Mouse (Mus musculus): Measurements from ENCODE around the gene Hnrnpul2.
"Not testable (repeated sequence)": the region's sequence is repeated elsewhere in the genome, so short reads cannot be mapped to it uniquely, and the experiment has no call there.

The Hnrnpul2 gene

DNA sequence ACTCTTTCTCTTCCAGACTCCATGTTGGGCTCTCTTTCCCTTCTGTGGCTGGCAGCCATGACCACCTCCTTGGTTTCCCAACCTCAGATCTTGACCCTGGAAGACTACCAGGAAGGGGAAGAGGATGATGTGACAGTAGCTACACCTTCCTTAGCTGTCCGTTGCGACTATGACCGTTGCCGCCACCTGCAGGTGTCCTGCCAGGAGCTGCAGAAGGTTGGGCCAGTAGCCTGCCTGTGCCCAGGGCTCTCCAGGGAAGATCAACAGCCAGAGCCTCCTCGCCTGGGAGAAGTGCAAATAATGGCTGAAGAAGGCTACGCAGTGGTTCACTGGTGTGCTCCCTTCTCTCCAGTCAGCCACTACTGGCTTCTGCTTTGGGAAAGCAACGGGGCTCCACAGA, 31.8 kb downstream of the Hnrnpul2 start:
- DNase-seq (ENCODE audit: low spot score in 2 of 2): no peak

DNA sequence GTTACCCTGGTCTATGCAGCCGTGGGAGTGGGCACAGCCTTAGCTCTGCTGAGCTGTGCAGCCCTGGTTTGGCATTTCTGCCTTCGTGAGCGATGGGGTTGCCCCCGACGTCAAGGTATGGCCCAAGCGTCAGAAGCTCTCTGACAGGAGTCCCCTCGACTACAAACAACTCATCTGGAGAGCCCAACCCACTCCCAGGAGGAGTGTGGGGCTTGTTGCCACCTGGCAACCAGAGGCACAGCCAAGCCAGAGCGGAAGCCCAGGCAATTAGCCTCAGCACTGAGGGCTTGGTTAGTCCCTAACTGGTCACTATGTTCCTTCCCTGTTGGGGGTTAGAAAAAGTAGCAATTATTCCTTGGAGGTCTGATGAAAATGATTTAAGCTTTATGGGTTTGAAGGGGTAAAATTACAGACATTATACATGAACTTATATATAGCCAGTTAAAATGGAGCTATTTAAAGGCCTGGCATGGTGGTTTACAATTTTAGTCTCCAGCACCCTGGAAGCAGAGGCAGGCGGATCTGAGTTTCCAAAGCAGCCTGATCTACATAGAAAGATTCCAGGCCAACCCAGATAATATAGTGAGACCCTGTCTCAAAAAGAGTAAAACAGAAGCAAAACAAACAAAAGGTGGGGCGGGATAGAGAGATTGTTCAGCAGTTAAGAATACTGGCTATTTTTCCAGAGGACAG, 32.6 kb downstream of the Hnrnpul2 start:
- DNase-seq (ENCODE audit: low spot score in 2 of 2): no peak

DNA sequence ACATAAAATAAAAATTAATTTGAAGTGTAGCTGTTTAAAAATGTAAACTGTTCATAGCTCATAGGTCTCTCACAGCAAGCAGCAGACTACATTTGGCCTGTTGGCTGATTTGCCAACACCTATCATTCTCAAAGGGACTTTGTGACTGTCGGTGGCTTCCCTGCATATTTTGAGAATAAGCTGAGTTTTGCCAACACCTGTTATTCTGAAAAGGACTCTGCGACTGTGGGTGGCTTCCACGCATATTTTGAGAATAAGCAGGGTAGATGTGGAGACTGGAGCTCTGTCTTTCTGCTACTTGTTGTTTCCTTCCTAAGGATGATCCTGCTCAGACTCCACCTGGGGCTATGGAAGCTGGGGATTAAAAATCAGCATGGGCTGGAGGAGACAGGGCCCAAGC, 33.3 kb downstream of the Hnrnpul2 start:
- no peak for DNase-seq (ENCODE audit: low spot score in 2 of 2)

DNA sequence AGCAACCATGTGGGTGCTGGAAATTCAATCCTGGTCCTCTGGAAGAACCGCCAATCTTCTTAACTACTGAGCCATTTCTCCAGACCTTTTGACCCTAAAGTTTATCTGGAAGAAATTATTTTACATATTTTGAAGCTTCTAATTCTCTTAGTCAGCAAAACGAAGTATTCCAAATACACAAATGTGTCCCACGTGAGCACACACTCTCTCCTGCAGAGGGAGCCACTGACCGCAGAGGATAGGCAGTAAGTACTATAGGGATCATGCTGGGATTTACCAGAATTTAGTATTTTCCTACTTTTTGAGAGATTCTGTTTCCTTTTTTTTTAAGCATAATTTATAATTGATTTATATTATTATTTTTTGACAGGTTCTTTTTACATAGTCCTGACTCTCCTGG, 37.9 kb downstream of the Hnrnpul2 start:
- peak in 1 of 2 experiments; percentile 55 for DNase-seq (ENCODE audit: low spot score in 2 of 2)

DNA sequence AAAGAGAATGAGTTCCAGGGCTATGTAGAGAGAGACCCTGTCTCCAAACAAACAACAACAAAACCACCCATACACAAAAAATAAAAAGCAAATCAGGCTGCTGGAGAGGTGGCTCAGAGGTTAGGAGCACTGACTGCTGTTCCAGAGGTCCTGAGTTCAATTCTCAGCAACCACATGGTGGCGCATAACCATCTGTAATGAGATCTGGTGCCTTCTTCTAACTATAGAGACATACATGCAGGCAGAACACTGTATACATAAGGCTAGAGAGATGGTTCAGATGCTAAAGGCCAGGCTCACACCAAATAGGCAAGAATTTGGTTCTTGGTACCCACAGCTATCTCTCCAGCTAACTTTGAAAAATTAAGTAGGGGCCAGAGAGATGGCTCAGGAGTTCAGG, 39.2 kb downstream of the Hnrnpul2 start:
- peak; percentile 42 to 51 for DNase-seq (ENCODE audit: low spot score in 2 of 2)

DNA sequence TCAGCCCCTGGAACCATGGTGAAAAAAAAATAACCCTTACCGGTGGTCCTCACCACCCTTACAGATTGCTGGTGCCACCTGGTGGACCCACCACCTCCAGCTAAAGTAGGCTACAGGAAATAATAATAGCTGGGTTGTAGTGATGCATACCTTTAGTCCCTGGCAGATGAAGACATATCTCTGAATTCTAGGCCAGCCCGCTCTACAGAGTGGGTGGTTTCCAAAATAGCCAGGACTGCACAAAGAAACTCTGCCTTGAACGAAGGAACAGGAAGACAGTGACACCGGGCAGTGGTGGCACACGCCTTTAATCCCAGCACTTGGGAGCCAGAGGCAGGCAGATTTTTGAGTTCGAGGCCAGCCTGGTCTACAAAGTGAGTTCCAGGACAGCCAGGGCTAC, 44.5 kb downstream of the Hnrnpul2 start:
- no peak for DNase-seq (ENCODE audit: low spot score in 2 of 2)

DNA sequence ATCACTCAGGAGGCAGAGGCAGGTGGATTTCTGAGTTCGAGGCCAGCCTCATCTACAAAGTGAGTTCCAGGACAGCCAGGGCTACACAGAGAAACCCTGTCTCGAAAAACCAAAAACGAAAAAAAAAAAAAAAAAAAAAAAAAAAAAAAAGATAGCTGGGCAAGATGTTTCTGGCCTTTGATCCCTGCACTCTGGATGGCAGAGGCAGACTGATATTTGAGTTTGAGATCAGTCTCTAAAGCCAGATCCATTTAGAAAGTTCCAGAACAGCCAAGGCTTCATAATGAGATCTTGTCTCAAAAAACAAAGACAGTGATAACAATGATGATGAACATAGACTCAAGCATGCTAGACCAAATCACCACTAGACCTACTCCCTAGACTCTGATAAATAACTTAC, 50.6 kb downstream of the Hnrnpul2 start:
- DNase-seq (ENCODE audit: low spot score in 2 of 2): not testable (repeated sequence)

DNA sequence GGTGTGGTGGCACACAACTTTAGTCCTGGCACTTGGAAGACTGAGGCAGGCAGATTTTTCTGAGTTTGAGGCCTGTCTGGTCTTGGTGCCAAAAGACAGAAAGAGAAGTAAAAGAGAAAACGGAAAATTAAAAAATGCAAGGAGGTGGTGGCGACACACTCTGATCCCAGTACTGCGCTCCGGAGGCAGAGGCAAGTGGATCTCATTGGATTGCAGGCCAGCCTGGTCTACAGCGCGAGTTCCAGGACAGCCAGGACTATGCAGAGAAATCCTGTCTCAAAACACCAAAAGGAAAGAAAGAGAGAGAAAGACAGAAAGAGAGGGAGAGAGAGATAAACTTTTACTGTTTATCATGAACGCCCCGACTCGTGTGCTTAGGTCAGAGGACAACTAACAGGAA, 51.0 kb downstream of the Hnrnpul2 start:
- DNase-seq (ENCODE audit: low spot score in 2 of 2): no peak

DNA sequence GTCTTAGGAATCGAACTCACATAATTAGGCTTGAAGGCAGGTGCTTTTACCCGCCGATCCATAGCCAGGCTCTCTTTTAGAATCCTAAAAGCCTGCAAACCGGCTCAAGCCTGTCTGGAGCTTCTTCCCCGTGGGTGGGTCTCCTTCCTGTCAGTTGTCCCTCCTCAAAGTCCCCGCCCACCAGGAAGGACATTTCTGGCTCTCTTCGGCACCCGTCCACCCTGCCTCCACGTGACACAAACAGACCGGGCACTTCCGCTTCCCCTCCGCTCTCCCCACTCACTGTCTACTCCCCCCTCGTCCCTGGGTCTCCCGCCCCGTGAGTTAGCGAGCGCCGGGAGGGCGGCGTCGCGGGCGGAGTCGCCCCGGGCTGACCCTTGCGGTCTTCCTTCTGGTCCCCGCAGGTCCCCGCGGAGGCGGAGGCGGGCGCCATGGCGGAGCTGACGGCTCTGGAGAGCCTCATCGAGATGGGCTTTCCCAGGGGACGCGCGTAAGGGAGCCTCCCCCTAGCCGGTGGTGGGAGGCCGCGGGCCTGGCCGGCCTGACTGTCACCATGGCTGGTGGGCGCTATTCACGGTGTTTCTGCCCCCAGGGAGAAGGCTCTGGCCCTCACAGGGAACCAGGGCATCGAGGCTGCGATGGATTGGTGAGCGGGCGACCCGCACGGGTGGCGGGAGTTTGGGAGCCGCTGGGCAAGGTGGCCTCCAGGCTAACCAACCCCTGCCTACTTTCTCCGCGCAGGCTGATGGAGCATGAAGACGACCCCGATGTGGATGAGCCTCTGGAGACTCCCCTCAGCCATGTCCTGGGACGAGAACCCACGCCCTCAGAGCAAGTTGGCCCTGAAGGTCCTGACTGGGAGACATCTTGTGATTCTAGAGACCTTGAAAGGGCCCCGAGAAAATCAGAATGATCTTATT, 51.7 kb downstream of the Hnrnpul2 start, which contains the start of gene Ubxn1:
Gene Ubxn1 (plus strand): TSS at position 230 of the 920 bp plus-strand sequence.
- DNase-seq (ENCODE audit: low spot score in 2 of 2): peak; percentile 93 to 95

DNA sequence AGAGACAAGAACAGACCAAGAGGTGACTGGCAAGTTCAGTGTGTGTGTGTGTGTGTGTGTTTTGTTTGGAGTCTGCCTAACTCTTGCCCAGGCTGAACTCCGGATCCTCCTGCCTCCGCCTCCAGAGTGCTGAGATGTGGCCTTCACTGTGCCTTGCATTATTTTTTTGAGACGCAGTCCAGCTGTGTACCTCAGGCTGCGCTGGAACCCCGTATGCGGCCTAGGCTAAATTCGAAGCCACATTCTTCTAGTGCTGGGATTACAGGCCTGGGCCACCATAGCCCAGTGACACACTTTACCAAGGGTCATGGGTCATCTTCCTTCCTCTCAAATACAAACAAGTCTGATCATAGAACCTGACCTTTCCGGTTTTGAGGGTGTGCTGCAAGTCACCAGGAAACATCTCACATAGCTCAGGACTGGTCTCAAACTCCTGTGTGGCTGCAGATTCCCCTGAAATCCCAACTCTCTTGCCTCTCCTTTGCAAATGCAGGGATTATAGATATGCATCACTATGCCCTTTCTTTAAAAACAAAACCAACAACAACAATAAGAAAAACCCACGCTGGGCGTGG, 52.5 kb downstream of the Hnrnpul2 start:
- no peak for DNase-seq (ENCODE audit: low spot score in 2 of 2)

DNA sequence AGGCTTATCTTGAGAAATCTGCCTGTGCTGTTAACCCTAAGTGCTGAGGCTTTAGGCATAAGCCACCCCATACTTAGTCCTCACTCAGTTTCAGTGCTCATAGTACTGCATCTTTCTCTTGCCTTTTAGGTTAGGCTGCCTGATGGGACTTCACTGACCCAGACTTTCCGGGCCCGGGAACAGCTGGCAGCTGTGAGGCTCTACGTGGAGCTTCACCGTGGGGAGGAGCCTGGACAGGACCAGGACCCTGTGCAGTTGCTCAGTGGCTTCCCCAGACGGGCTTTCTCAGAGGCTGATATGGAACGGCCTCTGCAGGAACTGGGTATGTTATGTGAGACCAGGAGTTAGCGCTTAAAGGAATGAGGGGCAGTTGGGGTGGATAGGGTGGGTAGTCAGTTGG, 55.2 kb downstream of the Hnrnpul2 start:
- DNase-seq (ENCODE audit: low spot score in 2 of 2): no peak

DNA sequence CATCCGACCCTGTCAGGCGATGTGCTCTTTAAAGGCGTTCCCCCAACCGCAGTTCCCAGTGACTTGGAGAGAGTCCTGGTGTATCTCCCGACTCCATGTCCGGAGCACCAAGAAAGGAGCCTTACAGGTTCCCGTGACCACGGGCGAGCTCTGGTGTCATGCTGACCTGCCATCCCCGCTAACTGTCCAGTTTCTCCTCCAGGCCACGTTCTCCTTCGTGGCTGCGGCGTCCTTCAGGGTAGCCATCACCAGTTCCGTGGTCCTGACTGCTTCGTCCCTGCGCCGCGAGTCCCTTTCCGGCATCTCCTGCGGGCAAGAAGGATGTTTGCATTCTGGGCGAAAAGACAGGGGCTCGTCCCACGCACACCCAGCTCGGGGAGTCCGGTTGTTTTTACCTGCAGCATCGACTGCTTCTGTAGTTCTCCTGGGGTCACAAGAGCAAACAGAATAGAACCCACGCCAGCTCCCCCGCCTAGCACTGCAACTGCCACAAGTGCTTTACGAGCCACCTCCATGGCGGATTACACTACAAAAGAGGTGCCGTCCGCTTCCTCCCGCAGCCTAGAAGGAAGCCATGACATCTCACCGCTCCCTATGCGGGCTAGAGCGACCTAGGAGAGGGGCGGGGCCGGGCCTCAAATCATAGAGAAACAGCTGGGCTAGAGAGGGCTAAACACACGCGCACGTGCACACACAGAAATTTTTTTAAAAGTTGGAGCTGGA, 60.7 kb downstream of the Hnrnpul2 start, which contains the start of gene Uqcc3:
Gene Uqcc3 (minus strand): TSS at position 613 of the 723 bp plus-strand sequence.
- DNase-seq (ENCODE audit: low spot score in 2 of 2): peak; percentile 88

DNA sequence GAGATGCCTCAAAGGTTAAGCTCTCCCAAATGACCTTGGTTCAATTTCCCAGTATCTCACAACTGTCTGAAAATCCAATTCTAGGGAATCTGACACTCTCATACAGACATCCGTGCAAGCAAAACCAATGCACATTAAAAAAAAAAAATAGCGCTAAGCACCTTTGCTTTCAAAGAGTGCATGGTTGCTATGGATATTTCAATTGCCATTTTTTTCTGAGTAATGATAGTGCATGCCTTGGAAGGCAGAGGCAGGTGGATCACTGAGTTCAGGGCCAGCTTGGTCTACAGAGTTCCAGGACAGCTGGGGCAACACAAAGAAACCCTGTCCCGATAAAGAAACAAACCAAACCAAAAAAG, 61.2 kb downstream of the Hnrnpul2 start:
- DNase-seq (ENCODE audit: low spot score in 2 of 2): no peak

DNA sequence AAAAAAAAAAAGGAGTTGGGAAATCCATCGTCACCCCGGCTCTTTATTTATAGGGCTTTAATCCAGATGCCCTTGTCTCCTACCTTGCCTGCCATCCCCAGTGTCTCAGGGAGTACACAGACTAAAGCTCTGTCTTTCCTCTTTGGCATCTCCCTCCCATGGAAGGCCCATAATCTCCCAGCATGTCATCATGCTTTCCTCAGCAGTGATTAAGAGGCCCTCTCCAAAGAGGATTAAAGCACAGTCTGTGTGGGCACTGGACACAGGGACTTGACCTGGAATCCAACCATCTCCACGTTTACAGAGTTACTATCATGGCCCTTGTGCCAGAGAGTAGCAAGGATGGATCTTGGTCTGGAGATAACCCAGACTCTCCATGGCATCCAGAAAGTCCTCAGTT, 63.8 kb downstream of the Hnrnpul2 start, which contains the start of the genes Lbhd1 and Gm49403:
Gene Lbhd1 (plus strand): TSS at position 117 of the 400 bp plus-strand sequence.
Gene Gm49403 (plus strand): TSS at position 315 of the 400 bp plus-strand sequence.
- no peak for DNase-seq (ENCODE audit: low spot score in 2 of 2)
